Mouse (Mus musculus): ENCODE measurements around the gene Col1a1. TPM values are rescaled to one million over a fixed set of nuclear protein-coding genes. Genes with fewer than 3 reads are reported as not detected.

Col1a1 gene
- total RNA-seq, 2 experiments from 2014 or later = 39.7 to 59.5 TPM

GRCm38 (mm10) chr11:94994208-94994814 lies 58.3 kb downstream of the Col1a1 start:
- no peak for DNase-seq (ENCODE audit: low spot score in 2 of 2)

- DNase-seq (ENCODE audit: low spot score in 2 of 2) = no peak
Observed at GRCm38 (mm10) chr11:94994947-94995772, 59.1 kb downstream of the Col1a1 start.

- DNase-seq (ENCODE audit: low spot score in 2 of 2) = no peak
Observed at GRCm38 (mm10) chr11:94996101-94996500, 60.1 kb downstream of the Col1a1 start.

DNA sequence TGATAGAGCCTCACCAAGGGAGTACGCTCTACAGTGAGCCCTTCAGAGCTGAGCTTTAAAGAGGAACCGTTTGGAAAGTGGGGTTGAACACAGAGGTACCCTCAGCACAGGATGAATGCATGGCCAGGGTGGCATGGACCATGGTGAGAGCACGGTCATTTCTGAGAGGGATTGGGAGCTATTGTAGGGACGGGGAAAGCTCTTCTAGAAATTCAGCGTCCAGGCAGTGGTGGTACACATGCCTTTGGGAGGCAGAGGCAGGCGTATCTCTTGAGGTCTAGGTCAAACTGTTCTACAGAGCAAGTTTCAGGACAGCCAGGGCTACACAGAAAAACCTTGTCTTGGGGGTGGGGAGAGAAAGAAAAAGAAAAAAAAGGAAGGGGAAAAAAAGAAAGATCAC lies 61.0 kb downstream of the Col1a1 start:
- DNase-seq (ENCODE audit: low spot score in 2 of 2) = no peak

DNA sequence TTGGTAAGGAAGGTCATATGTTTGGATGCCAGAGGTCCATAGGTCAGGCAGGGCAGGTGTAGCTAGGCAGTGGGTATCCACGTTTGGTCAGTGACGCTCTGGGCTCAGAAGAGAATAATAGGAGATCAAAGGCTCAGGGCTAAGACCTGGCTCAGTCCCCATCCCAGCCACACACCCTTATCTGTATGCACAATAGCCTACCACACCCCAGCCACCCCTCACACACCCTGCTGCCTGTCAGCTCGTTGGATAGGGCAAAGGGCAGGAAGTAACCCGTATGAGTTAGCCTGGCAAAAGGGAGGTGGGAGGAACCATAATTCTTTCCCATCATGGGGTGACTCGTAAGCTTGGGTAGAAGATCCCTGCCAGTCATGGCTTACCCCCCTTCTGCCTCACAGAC lies 61.6 kb downstream of the Col1a1 start:
- no peak for DNase-seq (ENCODE audit: low spot score in 2 of 2)

GRCm38 (mm10) chr11:94998041-94998531 lies 62.1 kb downstream of the Col1a1 start:
- peak; percentile 67 to 86 for DNase-seq (ENCODE audit: low spot score in 2 of 2)

GRCm38 (mm10) chr11:95000128-95000527 lies 64.1 kb downstream of the Col1a1 start:
- DNase-seq (ENCODE audit: low spot score in 2 of 2) = no peak

- DNase-seq (ENCODE audit: low spot score in 2 of 2) = no peak
Observed at GRCm38 (mm10) chr11:95000548-95000947, 64.5 kb downstream of the Col1a1 start.

DNA sequence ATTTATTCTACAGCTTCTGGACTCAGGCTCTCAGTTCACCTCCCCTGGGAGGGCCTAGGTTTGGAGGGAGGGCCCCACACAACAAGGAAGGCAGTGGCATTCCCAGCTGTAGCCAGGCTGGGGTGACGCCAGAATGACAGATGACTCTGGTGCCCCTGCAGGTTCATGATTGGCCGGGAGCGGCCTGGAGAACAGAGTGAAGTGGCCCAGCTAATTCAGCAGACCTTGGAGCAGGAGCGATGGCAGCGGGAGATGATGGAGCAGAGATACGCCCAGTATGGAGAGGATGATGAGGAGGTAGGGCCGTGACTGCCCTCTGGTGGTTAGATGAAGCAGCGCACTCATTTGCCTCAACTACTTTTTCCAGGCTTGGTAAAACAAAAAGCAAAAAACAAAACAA lies 65.0 kb downstream of the Col1a1 start:
- peak; percentile 74 to 82 for DNase-seq (ENCODE audit: low spot score in 2 of 2)

DNA sequence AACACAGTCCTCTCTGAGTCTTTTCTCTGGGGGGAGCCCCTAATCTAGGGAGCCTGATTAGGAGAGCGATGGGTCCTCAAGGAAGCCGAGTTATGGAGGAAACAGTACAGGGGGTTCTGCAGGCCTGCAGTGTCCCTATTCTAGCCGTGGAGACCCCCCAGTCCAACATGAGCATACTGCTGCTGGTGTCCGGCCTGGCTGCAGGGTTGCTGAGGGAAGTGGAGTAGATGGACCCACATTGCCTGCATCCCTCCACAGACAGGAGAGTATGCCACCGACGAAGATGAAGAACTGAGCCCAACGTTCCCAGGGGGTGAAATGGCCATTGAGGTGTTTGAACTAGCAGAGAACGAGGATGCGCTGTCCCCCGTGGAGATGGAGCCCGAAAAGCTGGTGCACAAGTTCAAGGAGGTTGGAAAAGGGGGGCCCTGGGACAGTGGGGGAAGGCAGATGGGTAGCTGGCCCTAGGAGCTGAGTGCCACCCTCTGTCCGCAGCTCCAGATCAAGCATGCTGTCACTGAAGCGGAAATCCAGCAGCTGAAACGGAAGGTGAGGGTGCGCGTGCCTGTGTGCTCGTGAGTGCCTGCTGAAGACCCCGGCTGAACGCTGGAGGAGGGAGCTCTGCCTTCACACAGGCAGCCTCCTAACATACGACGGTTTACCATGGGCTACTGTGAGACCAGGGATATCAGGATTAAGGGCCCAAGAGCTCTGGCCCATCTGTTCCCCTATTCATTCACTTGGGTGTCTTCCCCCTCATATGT lies 65.7 kb downstream of the Col1a1 start:
- DNase-seq (ENCODE audit: low spot score in 2 of 2) = no peak

Other genes starting within 250 kb of the Col1a1 start
- gene Gm11541, start 231.7 kb upstream of the Col1a1 start, total RNA-seq (2021) = not detected
- gene Cdc34b, start 194.4 kb upstream of the Col1a1 start, total RNA-seq (2021) = under 1 TPM in 1 of 2 experiments, not detected in 1; 0.45 TPM
- gene Tmem92, start 153.5 kb upstream of the Col1a1 start, total RNA-seq (2021) = not detected
- gene Hils1, start 31.4 kb downstream of the Col1a1 start, total RNA-seq (2021) = not detected
- under 1 TPM; 0.95 to 0.99 TPM for gene Sgca, start 40.1 kb downstream of the Col1a1 start, total RNA-seq (2021)
- gene Ppp1r9b, start 54.8 kb downstream of the Col1a1 start, total RNA-seq (2021) = 100 to 1,000 TPM; 705 to 706 TPM
- 10 to 100 TPM; 73.6 to 78.1 TPM for gene Samd14, start 73.7 kb downstream of the Col1a1 start, total RNA-seq (2021)
- gene Pdk2, start 105.1 kb downstream of the Col1a1 start, total RNA-seq (2021) = 10 to 100 TPM; 90.5 to 91.0 TPM
- 10 to 100 TPM; 15.4 to 17.7 TPM for gene Itga3, start 140.6 kb downstream of the Col1a1 start, total RNA-seq (2021)
- not detected for gene Dlx3, start 183.9 kb downstream of the Col1a1 start, total RNA-seq (2021)
- not detected for gene Dlx4, start 210.0 kb downstream of the Col1a1 start, total RNA-seq (2021)

Data from layer of hippocampus, postnatal 14 days (tissue).